Mouse (Mus musculus) spleen, embryonic (tissue): ENCODE measurements at regions not wholly inside any gene's neighbourhood (a gene's known extent, or its start where the extent isn't known, plus 50 kb on each side); places are given as distances from the start of the nearest gene placed in this dataset.

Experiments used
- CTCF ChIA-PET: fragments of 350-600 bp; sonication (Branson Sonifier 250); formaldehyde crosslinking; loops from one replicate; lab custom pipeline; 2022; lab: Charles Lee

- CTCF ChIA-PET: no interaction called here
Measured at GRCm38 (mm10) chr15:93189266-93189855, 85.6 kb downstream of the Gxylt1 start.

GRCm38 (mm10) chr15:93176221-93176620 lies 98.8 kb downstream of the Gxylt1 start:
- CTCF ChIA-PET: no interaction called here

DNA sequence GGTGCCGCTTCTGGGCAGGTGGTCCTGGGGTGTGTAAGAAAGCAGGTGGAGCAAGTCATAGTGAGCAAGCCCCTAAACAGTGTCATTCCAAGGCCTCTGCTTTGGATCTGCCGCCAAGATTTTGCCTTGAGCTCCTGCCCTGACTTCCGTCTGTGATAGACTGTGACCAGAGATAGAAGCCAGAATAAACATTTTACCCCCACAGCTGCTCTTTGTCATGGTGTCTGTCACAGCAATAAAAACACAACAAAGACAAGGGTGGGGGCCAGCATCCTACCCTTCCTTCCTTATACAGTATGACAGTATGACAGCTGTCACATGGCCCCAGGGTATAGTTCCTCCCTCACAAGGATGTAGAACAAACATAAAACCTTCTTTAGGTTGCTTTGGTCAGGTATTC lies 106.2 kb downstream of the Gxylt1 start:
- CTCF ChIA-PET: no interaction called here

GRCm38 (mm10) chr15:93167451-93167850 lies 107.5 kb downstream of the Gxylt1 start:
- CTCF ChIA-PET: no interaction called here

DNA sequence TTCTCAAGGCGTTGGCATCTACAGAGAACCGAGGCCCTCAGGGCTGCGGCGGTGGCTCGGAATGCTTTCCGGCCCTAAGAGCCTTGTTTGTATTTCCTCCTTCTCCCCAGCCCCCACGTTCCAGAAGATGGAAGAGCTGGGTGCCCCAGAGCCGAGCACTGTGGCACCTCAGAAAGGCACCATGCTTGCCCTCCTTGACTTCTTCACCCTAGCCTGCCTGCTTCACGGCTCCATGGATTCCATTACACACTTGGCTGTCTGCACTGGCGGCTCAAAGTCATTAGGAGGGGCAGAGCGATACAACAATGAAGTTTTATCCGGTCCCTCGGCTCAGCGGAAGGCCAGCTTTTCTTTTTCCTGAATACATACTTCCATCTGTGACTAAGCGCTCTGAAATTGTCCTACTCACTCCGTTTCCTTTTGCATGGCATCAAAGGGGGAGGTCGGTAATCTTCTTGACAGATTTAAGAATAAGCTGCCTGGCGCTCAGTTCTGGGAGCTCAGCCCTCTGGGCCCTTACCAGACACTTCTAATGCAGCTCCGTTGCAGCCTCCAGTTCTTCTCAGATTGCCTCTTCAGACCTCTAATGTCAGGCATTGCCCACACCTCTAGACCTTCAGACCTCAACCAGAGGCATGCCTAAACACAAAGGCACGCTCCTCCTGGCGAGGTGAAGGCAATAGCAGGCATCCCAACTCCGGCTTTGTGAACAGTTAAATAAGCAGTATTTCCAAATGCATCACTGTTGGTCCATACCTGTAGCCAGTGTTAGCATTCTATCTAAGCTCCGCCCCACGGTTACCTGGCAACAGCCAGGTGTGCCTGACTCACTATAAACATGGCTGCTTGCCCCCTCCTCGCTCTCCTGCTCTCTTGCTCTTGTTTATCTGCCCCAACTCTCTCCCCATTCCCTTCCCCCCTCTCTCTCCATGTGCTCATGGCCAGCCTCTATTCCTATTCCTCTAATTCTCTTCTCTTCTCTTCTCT lies 112.8 kb downstream of the Gxylt1 start:
- CTCF ChIA-PET: no interaction called here

DNA sequence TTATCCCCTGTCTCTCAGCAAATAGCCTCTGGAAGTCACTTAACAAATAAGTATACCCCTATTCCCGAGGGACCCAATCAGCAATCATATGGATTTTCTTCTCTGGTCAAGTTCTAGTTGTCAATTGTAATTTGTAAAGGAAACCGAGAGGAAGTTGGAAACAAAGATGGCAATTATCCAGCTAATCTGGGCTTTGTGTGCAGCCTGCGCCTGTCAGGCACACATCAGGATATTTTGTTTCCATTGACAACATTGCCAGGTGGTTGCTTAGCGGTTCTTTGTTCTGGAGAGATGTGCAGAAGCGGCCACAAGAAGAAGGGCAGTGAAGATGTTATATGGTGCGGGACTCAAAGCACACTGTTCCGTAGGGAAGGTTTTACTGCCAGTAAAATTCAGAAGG lies 113.7 kb downstream of the Gxylt1 start:
- CTCF ChIA-PET: no interaction called here

DNA sequence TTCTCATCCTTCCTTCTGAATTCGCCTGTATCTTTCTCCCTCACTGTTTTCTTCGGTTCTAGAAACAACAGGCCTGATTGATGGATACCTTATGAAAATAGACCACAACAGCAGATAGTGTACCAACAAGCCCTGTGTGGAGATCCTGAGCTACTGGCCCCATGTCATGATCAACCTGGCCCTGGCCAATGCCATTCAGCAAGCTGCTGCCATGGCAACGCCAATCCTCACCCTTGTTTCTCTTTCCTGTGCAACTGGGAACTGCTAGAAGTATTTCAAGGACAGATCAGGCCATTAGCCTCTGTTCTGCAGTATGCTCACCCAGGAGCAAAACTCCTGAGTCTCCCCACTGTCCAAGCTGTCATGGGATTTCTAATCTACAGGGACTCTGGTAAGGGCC lies 119.2 kb downstream of the Gxylt1 start:
- CTCF ChIA-PET: no interaction called here

- CTCF ChIA-PET: no interaction called here
Measured at GRCm38 (mm10) chr15:93154022-93154421, 121.0 kb downstream of the Gxylt1 start.

DNA sequence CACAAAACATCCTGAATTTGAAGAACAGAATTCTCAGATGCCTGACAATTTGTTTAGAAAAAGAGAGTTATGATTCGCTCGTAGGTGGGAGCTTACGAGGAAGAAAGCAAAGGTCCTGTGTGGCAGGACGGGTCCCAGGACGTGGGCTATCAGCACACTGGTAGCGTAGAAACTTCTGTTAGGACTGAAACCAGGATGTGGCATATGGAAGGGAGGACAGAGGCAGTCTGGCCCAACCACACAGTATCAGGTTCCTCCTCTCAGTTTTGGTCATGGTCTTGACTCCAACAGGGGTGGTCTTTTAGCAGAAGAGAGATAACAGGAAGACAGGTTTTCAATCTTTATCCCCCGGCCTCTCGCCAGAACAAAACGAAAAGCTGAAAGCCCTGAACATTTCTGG lies 130.1 kb downstream of the Gxylt1 start:
- CTCF ChIA-PET: no interaction called here

- CTCF ChIA-PET: no interaction called here
Measured at GRCm38 (mm10) chr15:93144264-93144663, 130.7 kb downstream of the Gxylt1 start.

- CTCF ChIA-PET: interaction anchor here (0.7 kb wide), 1 partner anchor 1188 kb away, joined by 8 read pairs; no protein-coding TSS in a partner anchor
Measured at GRCm38 (mm10) chr15:93133379-93133778, 141.6 kb downstream of the Gxylt1 start.

DNA sequence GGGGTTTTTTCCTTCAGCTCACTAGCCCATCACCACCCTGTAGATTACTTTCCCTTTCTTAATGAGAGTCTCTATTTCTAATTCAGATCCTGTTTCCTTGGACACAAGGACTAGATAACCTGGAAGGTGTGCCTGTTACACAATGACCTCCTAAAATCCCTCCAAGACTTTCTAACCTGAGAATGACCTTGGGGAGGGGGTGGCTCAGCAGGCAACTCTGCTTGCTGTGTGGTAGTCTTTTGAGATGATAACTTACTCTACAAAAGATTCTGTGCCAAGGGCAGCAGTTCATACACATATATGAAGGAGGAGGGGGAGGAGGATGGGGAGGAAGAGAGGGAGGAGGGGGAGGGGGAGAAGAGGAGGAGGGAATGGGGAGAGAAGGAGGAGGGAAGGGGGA lies 143.9 kb downstream of the Gxylt1 start:
- CTCF ChIA-PET: no interaction called here

- CTCF ChIA-PET: no interaction called here
Measured at GRCm38 (mm10) chr15:93125261-93125660, 149.7 kb downstream of the Gxylt1 start.

DNA sequence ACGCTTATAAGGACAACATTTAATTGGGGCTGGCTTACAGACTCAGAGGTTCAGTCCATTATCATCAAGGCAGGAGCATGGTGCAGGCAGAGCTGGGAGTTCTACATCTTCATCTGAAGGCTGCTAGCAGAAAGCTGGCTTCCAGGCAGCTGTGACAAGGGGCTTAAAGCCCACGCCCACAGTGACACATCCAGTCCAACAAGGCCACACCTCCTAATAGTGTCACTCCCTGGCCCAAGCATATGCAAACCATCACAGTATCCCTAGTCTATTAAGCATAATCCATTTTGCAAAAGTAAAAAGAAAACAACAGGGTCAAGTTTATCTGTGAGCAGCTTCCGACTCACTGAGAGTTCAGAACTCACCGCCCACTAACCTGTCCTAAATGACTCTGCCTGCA lies 153.8 kb downstream of the Gxylt1 start:
- CTCF ChIA-PET: no interaction called here

DNA sequence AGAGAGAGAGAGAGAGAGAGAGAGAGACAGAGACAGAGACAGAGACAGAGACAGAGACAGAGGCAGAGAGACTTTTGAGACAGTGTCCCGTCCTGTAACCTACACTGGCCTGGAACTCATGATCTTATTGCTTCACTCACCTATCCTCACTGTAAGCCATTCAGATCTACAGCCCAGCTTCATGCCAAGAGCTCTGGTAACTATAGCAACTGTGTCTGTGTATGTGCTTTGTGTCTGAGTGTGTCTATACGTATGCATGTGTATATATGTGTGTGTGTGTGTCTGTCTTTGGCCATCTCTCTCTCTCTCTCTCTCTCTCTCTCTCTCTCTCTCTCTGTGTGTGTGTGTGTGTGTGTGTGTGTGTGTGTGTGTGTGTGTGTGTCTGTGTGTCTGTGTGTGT lies 157.2 kb downstream of the Gxylt1 start:
- CTCF ChIA-PET: interaction anchor here (0.7 kb wide), 1 partner anchor 1743 kb away, joined by 20 read pairs; no protein-coding TSS in a partner anchor

GRCm38 (mm10) chr15:93115674-93116102 lies 159.3 kb downstream of the Gxylt1 start:
- CTCF ChIA-PET: no interaction called here

GRCm38 (mm10) chr15:93104936-93105335 lies 170.0 kb downstream of the Gxylt1 start:
- CTCF ChIA-PET: no interaction called here

GRCm38 (mm10) chr15:93103426-93103825 lies 171.6 kb downstream of the Gxylt1 start:
- CTCF ChIA-PET: no interaction called here

DNA sequence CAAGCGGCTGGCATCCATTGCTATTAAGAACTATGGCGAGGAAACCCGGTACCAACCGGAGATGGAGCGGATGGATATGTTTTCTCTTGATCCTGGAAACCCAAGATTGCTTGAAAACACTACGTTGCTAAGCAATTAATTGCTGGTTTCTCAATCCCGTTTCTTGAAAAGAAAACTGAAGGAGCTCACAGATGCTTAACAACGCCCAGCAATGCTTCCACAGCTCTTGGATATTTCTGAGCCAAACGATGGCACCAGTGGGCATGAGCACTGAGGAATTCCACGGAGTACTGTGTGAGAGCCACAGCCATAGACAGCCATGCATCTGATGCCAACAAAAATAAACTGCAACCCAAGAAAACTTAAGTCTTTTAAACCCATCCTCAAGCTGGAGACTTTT lies 173.1 kb downstream of the Gxylt1 start:
- CTCF ChIA-PET: no interaction called here

DNA sequence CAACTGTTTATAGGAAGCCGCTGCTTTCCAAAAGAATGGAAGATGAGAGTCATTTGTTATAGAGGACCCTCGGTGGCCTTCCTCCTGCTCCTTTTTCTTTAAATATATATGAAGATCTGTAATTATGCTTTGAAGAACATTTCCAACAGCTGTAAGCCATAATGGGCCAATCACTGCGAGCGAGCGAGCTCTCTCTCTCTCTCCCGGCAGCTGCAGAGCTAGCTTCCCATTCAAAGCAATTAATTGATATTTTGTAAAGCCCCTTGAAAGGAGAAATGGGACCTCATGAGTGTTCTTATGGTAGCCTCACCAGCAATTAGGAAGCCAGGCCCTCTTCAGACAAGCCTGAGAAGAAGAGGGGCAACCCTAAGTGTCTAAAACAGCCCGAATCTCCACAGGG lies 174.1 kb downstream of the Gxylt1 start:
- CTCF ChIA-PET: no interaction called here

GRCm38 (mm10) chr15:93099840-93100239 lies 175.1 kb downstream of the Gxylt1 start:
- CTCF ChIA-PET: no interaction called here

DNA sequence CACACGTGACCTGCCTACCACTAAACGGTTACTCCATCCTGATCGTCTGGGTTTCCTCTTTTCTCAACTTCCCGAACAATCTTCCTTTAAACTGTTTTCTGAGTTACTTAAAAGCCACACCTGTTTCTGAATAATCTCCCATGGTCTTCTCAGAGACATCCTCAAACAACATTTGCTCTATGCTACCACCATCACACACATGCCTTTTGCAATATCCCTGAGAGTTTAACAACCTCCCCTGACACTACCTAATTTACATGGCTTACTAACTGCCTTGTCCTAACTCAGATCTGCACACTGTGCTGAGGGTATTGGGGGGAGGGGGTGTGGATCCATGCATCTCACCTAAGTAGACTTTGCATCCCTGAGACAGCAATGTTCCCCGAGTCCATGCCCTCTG lies 178.6 kb downstream of the Gxylt1 start:
- CTCF ChIA-PET: no interaction called here

GRCm38 (mm10) chr15:93095224-93095623 lies 179.8 kb downstream of the Gxylt1 start:
- CTCF ChIA-PET: no interaction called here
